Mouse (Mus musculus) midbrain, embryonic 15.5 days (tissue): ENCODE measurements around the gene Pnkd. TPM values are rescaled to one million over a fixed set of nuclear protein-coding genes. Genes with fewer than 3 reads are reported as not detected.

Source experiments
- ATAC-seq: fragments of 200-750 bp; cut with Nextera tagmentation; replicated peaks from 2 replicates; pipeline ENCODE4 v1.8.0; 2017; ENCODE audit warnings: moderate TSS enrichment
- H3K27ac ChIP-seq: fragments of 300-500 bp; sonication (generic); 2 replicates; pipeline ENCODE4 v1.5.1; 2015; ENCODE audit warnings: mild to moderate bottlenecking, inconsistent platforms
- H3K27me3 ChIP-seq: fragments of 300-500 bp; sonication (generic); replicated peaks from 2 replicates; pipeline ENCODE4 v1.6.1; 2015; ENCODE audit warnings: inconsistent platforms
- H3K36me3 ChIP-seq: fragments of 300-500 bp; sonication (generic); replicated peaks from 2 replicates; pipeline ENCODE4 v1.6.1; 2015; ENCODE audit warnings: inconsistent platforms
- H3K4me1 ChIP-seq: fragments of 300-500 bp; sonication (generic); 2 replicates; pipeline ENCODE4 v1.6.1; 2015; ENCODE audit warnings: inconsistent platforms
- H3K4me2 ChIP-seq: fragments of 300-500 bp; sonication (generic); 2 replicates; pipeline ENCODE4 v1.6.1; 2015; ENCODE audit warnings: inconsistent platforms, mild to moderate bottlenecking, moderate library complexity
- H3K4me3 ChIP-seq: fragments of 300-500 bp; sonication (generic); 2 replicates; pipeline ENCODE4 v1.5.1; 2015; ENCODE audit warnings: mild to moderate bottlenecking, inconsistent platforms
- H3K9ac ChIP-seq: fragments of 300-500 bp; sonication (generic); 2 replicates; pipeline ENCODE4 v1.6.1; 2015; ENCODE audit warnings: mild to moderate bottlenecking, inconsistent platforms
- H3K9me3 ChIP-seq: fragments of 300-500 bp; sonication (generic); 2 replicates; pipeline ENCODE4 v1.6.1; 2016; ENCODE audit warnings: inconsistent platforms
- WGBS: fragments of 180-500 bp; shearing (Covaris S2); methylation state at CpG from one replicate; pipeline ENCODE4 v1.1.7; 2015; ENCODE audit warnings: mixed read lengths; 5-methylcytosine and 5-hydroxymethylcytosine counted together
- polyA plus RNA-seq: library from polyadenylated mRNA; unstranded; fragments of >200 nt; fragmentation: Nextera tagmentation; extraction: Ambion mirVana; gene quantifications from 2 replicates; pipeline ENCODE4 v1.2.1, GENCODE M21; 2015

Pnkd gene
- polyA plus RNA-seq, 1 experiment from 2014 or later: 117 TPM

DNA sequence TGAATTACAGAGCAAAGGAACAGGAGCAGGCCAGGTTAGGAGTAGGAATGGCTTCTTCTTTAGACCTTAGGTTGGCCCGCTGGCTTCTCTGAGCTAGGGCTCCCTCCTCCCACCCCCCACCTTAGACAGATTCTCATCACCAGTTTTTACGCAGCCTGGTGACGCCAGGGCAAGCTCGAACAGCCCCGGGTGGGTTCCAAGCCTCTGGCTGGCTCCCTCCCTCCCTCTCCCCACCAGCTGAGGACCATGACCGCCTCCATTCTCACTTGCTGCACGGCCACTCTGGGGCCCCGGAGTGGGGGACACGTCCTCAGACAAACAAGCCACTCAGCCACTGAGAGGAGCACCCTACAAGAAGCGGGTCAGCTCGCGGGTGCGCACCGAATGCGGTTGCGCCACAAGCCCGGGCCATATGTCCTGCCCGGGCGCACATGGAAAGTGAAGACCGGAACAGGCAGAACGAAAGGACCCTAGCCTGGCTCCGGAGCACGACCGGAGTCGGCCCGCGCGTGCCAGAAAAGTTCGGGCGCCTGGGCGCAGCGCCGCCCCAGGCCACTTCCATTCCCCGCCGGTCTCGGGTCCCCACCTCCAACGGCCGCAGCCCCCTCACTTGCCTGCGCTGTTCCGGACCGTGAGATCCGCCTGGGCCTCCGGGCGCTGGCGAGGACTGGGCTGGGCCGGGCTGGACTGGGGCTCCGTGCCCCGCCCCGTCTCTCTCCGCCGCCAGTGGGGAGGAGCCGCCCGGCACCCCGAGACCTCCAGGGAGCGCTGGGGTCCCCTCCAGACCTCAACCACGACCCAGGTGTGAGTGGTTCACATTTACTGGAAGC is 19.0 kb downstream of the Pnkd start:
- 0 out of 2 replicates have a peak overlapping the region, but pooled peaks have one; percentile 1 for H3K27ac ChIP-seq
- H3K36me3 ChIP-seq: no peaks in the 10 kb centered on the region
- peak overlapping the region; percentile 40 for H3K4me3 ChIP-seq
- peak overlapping the region; percentile 68 for H3K4me2 ChIP-seq
- H3K9me3 ChIP-seq: no peaks in the 10 kb centered on the region
- WGBS: 1% methylated on average over 56 of the region's 56 CpGs
- peaks cover 10% of the 10 kb centered on the region for H3K4me1 ChIP-seq
- H3K27me3 ChIP-seq: peaks cover 10% of the 10 kb centered on the region
- peak; percentile 71 for ATAC-seq
- H3K9ac ChIP-seq: peak overlapping the region; percentile 4; the same call in 1 of the 2 replicates

DNA sequence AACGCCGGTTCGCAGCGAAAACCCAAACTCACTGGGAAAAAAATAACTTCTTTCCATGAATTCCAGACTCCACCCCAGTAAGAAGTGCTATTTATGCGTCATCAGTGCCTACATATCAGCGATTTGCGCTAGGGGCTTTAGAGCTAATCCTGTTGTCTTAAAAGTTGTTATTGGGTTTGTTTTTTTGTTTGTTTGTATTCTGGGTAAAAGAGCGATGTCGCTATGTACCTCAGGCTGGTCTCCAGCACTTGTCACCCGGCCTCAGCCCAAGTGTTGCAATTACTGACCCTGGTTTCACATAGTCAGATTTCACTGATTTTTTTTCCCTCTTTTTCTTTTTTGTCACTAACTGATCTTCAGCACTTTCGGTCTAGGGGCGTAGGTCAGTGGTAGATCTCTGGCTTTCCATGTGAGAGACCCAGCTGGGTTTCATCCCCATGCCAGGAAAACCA is 19.6 kb downstream of the Pnkd start:
- Histone ChIP-seq H3K27me3 (peaks cover 10% of the 10 kb centered on the region), H3K9me3 (no peaks in the 10 kb centered on the region), H3K4me3 (peak overlapping the region; percentile 40), H3K36me3 (no peaks in the 10 kb centered on the region), H3K4me2 (peak overlapping the region; percentile 68), H3K4me1 (peaks cover 10% of the 10 kb centered on the region), H3K9ac (peak overlapping the region; percentile 4; the same call in 1 of the 2 replicates), H3K27ac (0 out of 2 replicates have a peak overlapping the region, but pooled peaks have one; percentile 1)
- ATAC-seq: no peak
- 12% methylated on average over 12 of the region's 12 CpGs for WGBS

DNA sequence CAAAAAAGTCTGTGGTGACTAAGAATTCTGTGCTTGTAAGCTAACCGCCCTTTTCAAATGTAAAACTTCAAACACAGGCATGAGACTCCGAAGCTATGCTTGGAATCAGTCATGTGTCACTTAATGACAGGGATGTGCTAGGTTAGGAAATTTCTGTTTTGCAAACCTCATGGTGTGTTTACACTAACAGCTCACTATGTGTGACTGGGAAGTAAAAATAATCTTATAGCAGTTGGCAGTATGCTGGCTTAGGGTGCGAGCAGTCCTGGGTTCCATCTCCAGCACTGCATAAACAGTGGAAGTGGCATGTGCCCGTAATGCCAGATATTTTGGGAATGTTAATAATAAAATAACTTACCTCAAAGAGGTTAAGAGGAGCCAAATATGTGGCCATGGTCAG is 20.2 kb downstream of the Pnkd start:
- Histone ChIP-seq H3K4me2 (no peak overlapping the region), H3K27ac (no peak overlapping the region), H3K9me3 (no peaks in the 10 kb centered on the region), H3K36me3 (no peaks in the 10 kb centered on the region), H3K4me1 (peaks cover 10% of the 10 kb centered on the region), H3K4me3 (no peak overlapping the region), H3K9ac (no peak overlapping the region), H3K27me3 (peaks cover 10% of the 10 kb centered on the region)
- no peak for ATAC-seq
- WGBS: 81% methylated on average over 4 of the region's 4 CpGs

DNA sequence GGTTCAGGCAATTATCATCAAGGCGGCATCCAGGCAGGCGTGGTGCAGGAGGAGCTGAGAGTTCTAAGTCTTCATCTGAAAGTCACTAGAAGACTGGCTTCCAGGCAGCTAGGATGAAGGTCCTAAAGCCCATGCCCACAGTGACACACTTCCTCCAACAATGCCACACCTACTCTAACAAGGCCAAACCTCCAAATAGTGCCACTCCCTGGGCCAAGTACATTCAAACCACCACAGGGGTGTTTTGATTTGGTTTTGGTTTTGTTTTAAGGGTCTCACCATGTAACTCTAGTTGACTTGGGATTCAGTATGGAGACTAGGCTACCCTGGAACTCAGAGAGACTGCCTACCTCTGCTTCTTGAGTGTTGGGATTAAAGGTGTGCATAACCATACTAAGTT is 20.8 kb downstream of the Pnkd start, which contains the start of gene Tmbim1:
Gene Tmbim1 (minus strand): TSS at position 101 of the 400 bp plus-strand sequence.
- H3K27ac ChIP-seq: no peak within 1 kb of the TSS
- no peak within 1 kb of the TSS for H3K9ac ChIP-seq
- H3K4me2 ChIP-seq: peak within 1 kb of the TSS; percentile 68
- no peaks in the 10 kb centered on the region for H3K9me3 ChIP-seq
- 87% methylated on average over 2 of the region's 2 CpGs for WGBS
- H3K4me3 ChIP-seq: 0 out of 2 replicates have a peak within 1 kb of the TSS, but pooled peaks have one; percentile 40
- H3K4me1 ChIP-seq: peaks cover 10% of the 10 kb centered on the region
- H3K27me3 ChIP-seq: peaks cover 10% of the 10 kb centered on the region
- ATAC-seq: no peak
- H3K36me3 ChIP-seq: no peaks in the 10 kb centered on the region

DNA sequence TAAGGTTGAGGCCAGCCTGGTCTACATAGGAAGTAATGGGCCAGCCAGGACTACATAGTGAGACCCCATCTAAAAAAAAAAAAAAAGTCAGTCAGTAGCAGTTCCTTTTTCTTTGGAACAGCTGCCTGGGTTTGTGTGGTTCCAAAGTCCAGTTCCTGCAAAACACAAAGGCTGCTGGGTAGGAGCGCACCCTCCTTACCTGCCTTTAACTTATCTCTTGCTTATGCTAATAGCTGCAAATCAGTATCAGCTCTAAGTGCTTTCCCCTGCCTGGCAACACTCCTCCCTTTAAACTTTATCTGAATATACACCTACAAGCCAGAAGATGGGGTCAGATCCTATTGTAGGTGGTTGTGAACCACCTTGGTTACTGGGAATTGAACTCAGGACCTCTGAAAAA is 22.4 kb downstream of the Pnkd start:
- ATAC-seq: no peak

DNA sequence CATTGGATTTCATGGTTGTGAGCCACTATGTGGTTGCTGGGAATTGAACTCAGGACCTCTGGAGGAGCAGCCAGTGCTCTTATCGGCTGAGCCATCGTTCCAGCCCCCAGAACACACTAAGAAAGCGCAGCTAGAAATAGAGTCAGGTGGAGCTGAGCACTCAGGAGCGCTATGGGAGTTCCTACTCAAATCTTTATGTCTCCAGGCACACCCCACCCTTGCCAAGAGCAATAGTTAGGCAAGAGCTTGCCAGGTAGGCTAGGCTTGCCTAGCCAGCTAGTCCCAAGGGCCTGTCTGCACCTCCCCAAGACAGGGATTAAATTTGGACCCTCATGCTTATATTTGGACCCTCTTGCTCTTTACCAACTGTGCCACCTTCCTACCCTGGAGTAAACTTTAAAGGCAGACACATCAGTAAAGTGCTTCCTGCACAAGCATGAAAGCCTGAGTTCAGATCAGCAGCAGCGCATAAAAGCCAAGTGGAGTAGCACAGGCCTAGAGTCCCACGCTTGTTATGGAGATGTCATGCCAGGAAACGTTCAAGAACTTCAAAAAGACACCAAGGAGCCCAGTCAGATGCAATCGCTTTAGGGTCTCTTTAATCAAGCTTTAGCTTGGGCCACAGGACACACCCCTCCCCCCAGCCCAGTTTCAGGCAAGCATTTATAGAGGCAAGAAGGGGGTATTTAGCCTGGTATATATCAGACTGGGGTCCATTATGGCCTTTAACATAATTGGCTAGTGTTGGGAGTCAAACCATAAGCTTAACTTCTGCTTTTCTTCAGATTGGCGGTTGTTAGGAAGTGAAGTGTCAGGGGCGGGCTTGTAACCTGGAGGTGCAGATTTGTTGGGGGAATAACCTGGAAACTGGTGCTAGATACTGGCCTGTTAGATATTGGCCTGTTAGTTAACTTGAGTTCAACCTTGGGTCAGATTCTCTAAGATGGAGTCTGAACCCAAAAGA is 23.6 kb downstream of the Pnkd start:
- no peak overlapping the region for H3K9ac ChIP-seq
- WGBS: 80% methylated on average over 10 of the region's 10 CpGs
- no peaks in the 10 kb centered on the region for H3K9me3 ChIP-seq
- peaks cover 10% of the 10 kb centered on the region for H3K27me3 ChIP-seq
- H3K4me2 ChIP-seq: no peak overlapping the region
- H3K4me3 ChIP-seq: no peak overlapping the region
- H3K4me1 ChIP-seq: peaks cover 10% of the 10 kb centered on the region
- H3K36me3 ChIP-seq: no peaks in the 10 kb centered on the region
- ATAC-seq: no peak
- H3K27ac ChIP-seq: no peak overlapping the region

More for the DNA sequence above, 22.4 kb downstream of the Pnkd start:
- WGBS: 100% methylated on average over 1 of the region's 1 CpGs
- no peak overlapping the region for H3K9ac ChIP-seq
- H3K4me2 ChIP-seq: no peak overlapping the region
- no peak overlapping the region for H3K4me3 ChIP-seq
- H3K36me3 ChIP-seq: no peaks in the 10 kb centered on the region
- H3K9me3 ChIP-seq: no peaks in the 10 kb centered on the region
- peaks cover 10% of the 10 kb centered on the region for H3K4me1 ChIP-seq
- no peak overlapping the region for H3K27ac ChIP-seq
- peaks cover 10% of the 10 kb centered on the region for H3K27me3 ChIP-seq

DNA sequence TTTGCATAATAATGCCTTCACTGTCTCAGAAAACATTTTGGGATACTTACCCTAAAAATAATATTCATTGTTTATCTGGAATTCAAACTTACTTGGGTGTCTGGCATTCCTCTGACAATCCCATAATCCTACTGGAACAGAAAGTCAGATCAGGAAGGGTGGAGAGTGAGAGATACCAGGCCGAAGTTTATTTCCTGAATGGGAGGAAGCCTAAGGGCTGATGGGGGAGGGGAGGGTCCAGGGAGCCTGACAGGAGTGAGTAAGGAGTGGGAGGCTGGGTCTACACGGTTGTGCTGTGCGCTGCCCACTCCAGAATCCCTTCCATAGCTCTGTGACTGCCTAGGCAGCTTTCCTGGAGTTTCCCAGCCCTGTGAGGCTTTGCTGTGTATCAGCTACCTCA is 25.0 kb downstream of the Pnkd start:
- ATAC-seq: no peak
- H3K4me2 ChIP-seq: no peak overlapping the region
- 55% methylated on average over 3 of the region's 3 CpGs for WGBS

DNA sequence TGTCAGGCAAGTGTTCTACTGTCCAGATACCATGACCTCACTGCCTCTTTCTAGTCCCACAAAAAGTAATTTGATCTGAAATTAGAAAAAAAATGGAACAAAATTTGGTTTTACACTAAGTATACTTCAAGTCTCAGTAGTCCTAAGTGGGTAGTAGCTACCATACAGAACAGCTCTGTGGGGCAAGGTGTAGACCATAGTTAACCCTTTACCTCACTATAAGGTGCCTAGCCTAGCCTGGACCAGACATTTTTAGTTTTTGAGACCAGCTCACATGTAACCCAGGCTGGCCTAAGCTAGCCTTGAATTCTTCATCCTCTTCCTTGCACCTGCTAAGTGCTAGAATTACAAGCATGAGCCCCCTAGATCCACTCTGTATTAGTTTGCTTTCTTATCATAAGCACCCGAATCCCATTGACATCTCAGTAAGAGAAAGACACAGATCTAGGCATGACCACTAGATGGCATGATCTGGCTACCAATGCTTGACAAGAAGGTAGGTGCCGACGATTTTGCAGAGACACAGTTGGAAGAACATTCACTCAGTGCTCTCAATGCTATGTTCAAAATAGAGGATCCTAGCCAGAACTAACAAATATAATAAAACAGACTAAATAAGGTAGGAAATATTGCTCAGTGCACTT is 28.4 kb downstream of the Pnkd start:
- Histone ChIP-seq H3K4me2 (no peak overlapping the region), H3K4me1 (no peaks in the 10 kb centered on the region), H3K27me3 (no peaks in the 10 kb centered on the region), H3K27ac (no peak overlapping the region), H3K4me3 (no peak overlapping the region), H3K36me3 (no peaks in the 10 kb centered on the region), H3K9me3 (no peaks in the 10 kb centered on the region), H3K9ac (no peak overlapping the region)
- 7% methylated on average over 3 of the region's 3 CpGs for WGBS
- ATAC-seq: peak; percentile 60

More for the DNA sequence above, 25.0 kb downstream of the Pnkd start:
- Histone ChIP-seq H3K9ac (no peak overlapping the region), H3K9me3 (no peaks in the 10 kb centered on the region), H3K27ac (no peak overlapping the region), H3K27me3 (no peaks in the 10 kb centered on the region), H3K4me1 (no peaks in the 10 kb centered on the region), H3K4me3 (no peak overlapping the region), H3K36me3 (no peaks in the 10 kb centered on the region)

DNA sequence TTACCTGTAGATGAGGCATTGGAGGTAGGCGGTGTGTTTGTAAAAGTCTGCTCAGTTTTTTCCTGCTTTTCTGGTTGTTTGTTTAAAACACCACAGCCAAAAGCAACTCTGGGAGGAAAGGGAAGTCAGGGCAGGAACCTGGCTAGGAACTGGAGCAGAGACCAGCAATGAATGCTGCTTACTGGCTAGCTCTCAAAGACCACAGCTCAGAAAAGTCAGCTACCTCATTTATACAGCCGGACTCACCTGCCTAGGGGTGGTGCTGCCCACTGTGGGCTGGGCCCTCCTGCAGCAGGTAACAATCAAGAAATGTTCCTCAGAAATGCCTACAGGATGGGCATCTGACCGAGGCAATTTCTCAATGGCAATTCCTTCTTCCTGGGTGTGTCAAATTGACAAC is 30.1 kb downstream of the Pnkd start:
- Histone ChIP-seq H3K27me3 (no peaks in the 10 kb centered on the region), H3K4me1 (no peaks in the 10 kb centered on the region), H3K36me3 (no peaks in the 10 kb centered on the region), H3K27ac (no peak overlapping the region), H3K9me3 (no peaks in the 10 kb centered on the region), H3K9ac (no peak overlapping the region), H3K4me3 (no peak overlapping the region), H3K4me2 (no peak overlapping the region)
- no peak for ATAC-seq
- 91% methylated on average over 3 of the region's 3 CpGs for WGBS

DNA sequence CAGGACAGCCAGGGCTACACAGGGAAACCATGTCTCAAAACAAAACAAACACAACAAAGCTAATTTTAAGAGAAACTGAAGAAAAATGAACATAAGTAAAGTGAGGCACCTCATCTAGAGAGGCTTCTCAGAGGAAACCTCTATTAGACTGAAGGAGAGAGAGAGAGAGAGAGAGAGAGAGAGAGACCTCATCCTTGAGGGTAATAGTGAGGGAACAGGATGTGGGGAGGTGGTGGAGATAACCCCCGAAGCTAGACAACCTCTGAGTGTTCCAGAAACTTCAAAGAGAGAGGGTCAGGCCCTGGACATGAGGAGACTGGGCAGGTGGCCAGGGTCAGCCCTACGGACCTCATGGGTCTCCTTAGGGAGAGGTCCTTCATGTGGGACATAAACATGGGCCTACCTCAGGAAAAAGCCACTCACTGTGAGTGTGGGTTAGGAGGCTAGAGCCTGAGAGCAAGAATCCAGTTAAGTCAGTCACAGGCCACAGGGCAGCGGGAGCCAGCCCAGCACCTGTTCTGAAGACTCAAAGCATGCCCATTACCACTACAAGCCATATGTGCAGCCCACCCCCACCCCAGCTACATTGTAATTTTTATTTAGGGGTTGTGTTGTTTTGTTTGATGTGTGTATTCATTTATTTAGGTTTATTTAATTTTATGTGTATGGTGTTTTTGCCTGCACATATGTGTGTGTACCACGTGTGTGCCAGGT is 31.5 kb downstream of the Pnkd start:
- Histone ChIP-seq H3K27me3 (no peaks in the 10 kb centered on the region), H3K4me2 (no peak overlapping the region), H3K4me3 (no peak overlapping the region), H3K27ac (no peak overlapping the region), H3K9me3 (no peaks in the 10 kb centered on the region), H3K4me1 (no peaks in the 10 kb centered on the region), H3K36me3 (no peaks in the 10 kb centered on the region), H3K9ac (no peak overlapping the region)
- no peak for ATAC-seq
- 85% methylated on average over 4 of the region's 4 CpGs for WGBS

DNA sequence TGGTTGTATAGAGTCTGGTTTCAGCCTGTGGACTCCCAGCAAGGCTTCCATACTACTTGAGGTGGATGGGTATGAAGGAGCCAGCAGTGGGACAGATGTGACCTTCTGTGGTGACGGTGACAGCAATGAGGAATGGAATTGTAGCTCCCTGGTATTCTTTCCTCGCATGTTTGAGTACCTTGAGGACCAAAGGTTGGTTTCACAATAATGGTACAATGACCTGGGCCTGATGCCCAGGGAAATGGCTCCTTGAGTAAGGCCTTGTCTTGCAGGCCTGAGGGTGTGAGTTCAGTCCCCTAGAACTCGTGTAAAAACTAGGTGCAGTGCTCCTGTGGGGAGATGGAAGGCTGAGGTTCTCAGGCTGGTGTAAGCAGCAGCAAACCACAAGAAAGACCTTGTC is 34.0 kb downstream of the Pnkd start:
- ATAC-seq: no peak
- no peak overlapping the region for H3K4me3 ChIP-seq
- H3K36me3 ChIP-seq: no peaks in the 10 kb centered on the region
- no peak overlapping the region for H3K9ac ChIP-seq
- no peak overlapping the region for H3K27ac ChIP-seq
- no peaks in the 10 kb centered on the region for H3K4me1 ChIP-seq
- no peaks in the 10 kb centered on the region for H3K27me3 ChIP-seq
- WGBS: 95% methylated on average over 3 of the region's 3 CpGs
- H3K4me2 ChIP-seq: no peak overlapping the region
- no peaks in the 10 kb centered on the region for H3K9me3 ChIP-seq
